Mouse (Mus musculus) monocyte, adult 5-6 weeks (primary cell): ENCODE measurements around the gene Vmn2r115. TPM values are rescaled to one million over a fixed set of nuclear protein-coding genes. Genes with fewer than 3 reads are reported as not detected.
A peak's percentile ranks its signal among the peaks of the same experiment; 100 is the strongest.
"Not testable (repeated sequence)": the region's sequence is repeated elsewhere in the genome, so short reads cannot be mapped to it uniquely, and the experiment has no call there.

Source experiments
- ATAC-seq: fragments of 153-309, 156-312 bp; replicated peaks from 2 replicates; pipeline ENCODE4 v1.8.0; 2017; ENCODE audit warnings: mild to moderate bottlenecking; ENCODE audit not compliant: low TSS enrichment, insufficient number of reproducible peaks, severe bottlenecking, poor library complexity, low FRiP score
- total RNA-seq: library from RNA; stranded (forward); fragments of 200-1000, 200-491, 200-594 nt; gene quantifications from 3 replicates; pipeline ENCODE4 v1.2.3, GENCODE M21; 2017

Gene Vmn2r115
- total RNA-seq = not detected in 3 replicates

DNA sequence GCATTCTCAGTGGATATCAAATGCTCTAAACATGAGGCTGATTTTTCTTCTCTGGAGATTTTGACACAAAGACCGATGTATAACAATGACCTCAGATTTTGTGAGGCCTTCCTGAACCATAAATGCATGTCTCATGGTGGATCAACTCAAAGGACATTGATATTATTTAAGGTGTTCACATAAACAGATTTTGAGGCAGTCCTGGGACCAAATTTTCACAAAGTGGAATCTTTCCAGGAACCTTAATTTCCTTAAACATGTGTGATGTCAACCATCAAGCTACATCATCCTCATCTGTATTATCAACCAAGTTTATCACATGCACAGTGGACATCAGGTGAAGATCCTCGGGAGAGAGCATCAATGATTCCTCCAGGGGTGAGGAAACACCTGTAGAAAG, at the start of gene Vmn2r115:
TSS of gene Vmn2r115 (plus strand) at position 301 of the 400 bp plus-strand sequence.
- ATAC-seq = not testable (repeated sequence)

DNA sequence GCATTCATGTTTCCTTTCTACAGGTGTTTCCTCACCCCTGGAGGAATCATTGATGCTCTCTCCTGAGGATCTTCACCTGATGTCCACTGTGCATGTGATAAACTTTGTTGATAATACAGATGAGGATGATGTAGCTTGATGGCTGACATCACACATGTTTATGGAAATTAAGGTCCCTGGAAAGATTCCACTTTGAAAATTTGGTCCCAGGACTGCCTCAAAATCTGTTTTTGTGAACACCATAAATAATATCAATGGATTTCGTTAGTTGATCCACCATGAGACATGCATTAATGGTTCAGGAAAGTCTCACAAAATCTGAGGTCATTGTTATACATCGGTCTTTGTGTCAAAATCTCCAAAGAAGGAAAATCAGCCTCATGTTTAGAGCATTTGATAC, 31.1 kb upstream of the Vmn2r115 start, which contains the start of gene Vmn2r114:
TSS of gene Vmn2r114 (minus strand) at position 101 of the 400 bp plus-strand sequence.
- not testable (repeated sequence) for ATAC-seq

DNA sequence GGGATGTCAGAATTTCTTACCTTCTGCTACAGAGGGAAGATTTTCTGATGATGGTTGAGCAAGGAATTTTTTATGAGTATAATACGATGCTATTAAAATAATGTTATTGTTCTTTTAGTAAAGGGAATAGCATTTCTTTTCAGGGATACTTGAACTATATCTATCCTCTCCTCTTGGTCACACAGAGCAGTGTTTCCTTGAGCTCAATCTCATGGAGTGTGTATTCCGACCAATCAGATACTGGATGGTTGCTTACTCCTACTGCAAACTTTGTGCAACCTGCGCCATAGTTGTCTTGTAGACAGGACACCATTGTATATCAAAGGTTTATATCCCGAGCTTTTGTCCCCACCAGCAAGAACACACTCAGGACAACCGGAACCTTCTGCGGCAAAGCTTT, 12.9 kb upstream of the Vmn2r115 start:
- 0 out of 2 replicates have a peak, but pooled peaks have one; percentile 35 for ATAC-seq

DNA sequence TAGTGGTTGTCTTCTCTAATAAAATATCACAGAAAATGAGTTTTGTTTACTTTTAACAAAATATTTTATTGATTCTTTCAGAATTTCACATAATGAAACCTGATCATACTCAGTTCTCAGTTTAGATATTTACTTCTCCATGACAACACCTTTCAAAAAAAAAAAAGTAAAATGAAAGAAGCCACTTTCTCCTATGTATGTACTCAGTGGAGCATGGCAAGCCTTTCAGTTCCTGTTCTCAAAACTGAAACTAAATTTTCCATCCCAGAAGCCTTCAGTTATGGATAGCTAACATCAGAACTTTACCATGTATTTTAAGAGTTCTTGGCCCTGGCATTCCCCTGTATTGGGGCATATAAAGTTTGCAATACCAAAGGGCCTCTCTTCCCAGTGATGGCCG, 8.1 kb downstream of the Vmn2r115 start:
- ATAC-seq = no peak

DNA sequence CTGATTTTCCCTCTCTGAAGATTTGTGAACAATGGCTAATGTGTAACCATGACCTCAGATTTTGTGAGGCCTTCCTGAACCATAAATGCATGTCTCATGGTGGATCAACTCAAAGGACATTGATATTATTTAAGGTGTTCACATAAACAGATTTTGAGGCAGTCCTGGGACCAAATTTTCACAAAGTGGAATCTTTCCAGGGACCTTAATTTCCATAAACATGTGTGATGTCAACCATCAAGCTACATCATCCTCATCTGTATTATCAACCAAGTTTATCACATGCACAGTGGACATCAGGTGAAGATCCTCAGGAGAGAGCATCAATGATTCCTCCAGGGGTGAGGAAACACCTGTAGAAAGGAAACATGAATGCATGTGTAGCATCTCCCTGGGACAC, 40.8 kb downstream of the Vmn2r115 start, which contains the start of gene Vmn2r116:
TSS of gene Vmn2r116 (plus strand) at position 301 of the 400 bp plus-strand sequence.
- not testable (repeated sequence) for ATAC-seq

Other genes with a start within 250 kb of the Vmn2r115 start
- gene Zfp40, start 150.5 kb upstream of the Vmn2r115 start, total RNA-seq = 4.0 to 14.5 TPM (median 8.1 TPM) in 3 replicates
- gene Vmn2r114, start 31.2 kb upstream of the Vmn2r115 start, total RNA-seq = not detected in 3 replicates
- gene Vmn2r116, start 40.9 kb downstream of the Vmn2r115 start, total RNA-seq = not detected in 3 replicates
- gene Vmn2r117, start 136.0 kb downstream of the Vmn2r115 start, total RNA-seq = not detected in 3 replicates
- 4.2 to 6.2 TPM (median 5.4 TPM) in 3 replicates for gene Zfp213, start 220.5 kb downstream of the Vmn2r115 start, total RNA-seq